Mouse (Mus musculus) lung, embryonic 16.5 days (tissue): ENCODE results near the gene Scamp5. TPM values are rescaled to one million over a fixed set of nuclear protein-coding genes. Genes with fewer than 3 reads are reported as not detected.
A peak's percentile ranks its signal among the peaks of the same experiment; 100 is the strongest.

ENCODE experiments used
- ATAC-seq: fragments of 200-750 bp; cut with Nextera tagmentation; 2 replicates; pipeline ENCODE4 v1.8.0; 2017; ENCODE audit warnings: low read depth, mild to moderate bottlenecking, moderate library complexity
- H3K27ac ChIP-seq: fragments of 300-500 bp; sonication (generic); 2 replicates; pipeline ENCODE4 v1.5.1; 2014; ENCODE audit warnings: mild to moderate bottlenecking, control low read depth, low read length
- H3K27me3 ChIP-seq: fragments of 300-500 bp; sonication (generic); 2 replicates; pipeline ENCODE4 v1.6.1; 2014; ENCODE audit warnings: low read depth, low read length, mixed read lengths; ENCODE audit not compliant: control insufficient read depth, insufficient read depth
- H3K36me3 ChIP-seq: fragments of 300-500 bp; sonication (generic); 2 replicates; pipeline ENCODE4 v1.6.1; 2014; ENCODE audit warnings: low read length; ENCODE audit not compliant: control insufficient read depth, insufficient read depth
- H3K4me1 ChIP-seq: fragments of 300-500 bp; sonication (generic); replicated peaks from 2 replicates; pipeline ENCODE4 v1.6.1; 2014; ENCODE audit warnings: low read length, mixed read lengths; ENCODE audit not compliant: control insufficient read depth, insufficient read depth
- H3K4me2 ChIP-seq: fragments of 300-500 bp; sonication (generic); 2 replicates; pipeline ENCODE4 v1.6.1; 2014; ENCODE audit warnings: low read depth, low read length, control low read depth
- H3K4me3 ChIP-seq: fragments of 300-500 bp; sonication (generic); 2 replicates; pipeline ENCODE4 v1.5.1; 2014; ENCODE audit warnings: mild to moderate bottlenecking, low read length, control low read depth
- H3K9ac ChIP-seq: fragments of 300-500 bp; sonication (generic); 2 replicates; pipeline ENCODE4 v1.6.1; 2014; ENCODE audit warnings: low read length, control low read depth
- H3K9me3 ChIP-seq: fragments of 300-500 bp; sonication (generic); 2 replicates; pipeline ENCODE4 v1.6.1; 2016; ENCODE audit warnings: low read length; ENCODE audit not compliant: control insufficient read depth
- WGBS: fragments of 180-500 bp; shearing (Covaris S2); extraction: QIAGEN DNeasy Blood & Tissue Kit; methylation state at CpG from one replicate; pipeline ENCODE4 v1.1.7; 2014; 5-methylcytosine and 5-hydroxymethylcytosine counted together
- polyA plus RNA-seq: library from polyadenylated mRNA; unstranded; fragments of >200 nt; fragmentation: Nextera tagmentation; extraction: Ambion mirVana; gene quantifications from 2 replicates; pipeline ENCODE4 v1.2.1, GENCODE M21; 2015

The Scamp5 gene
- polyA plus RNA-seq, 1 experiment from 2014 or later, result 7.0 TPM

GRCm38 (mm10) chr9:57501452-57501851, 33.6 kb upstream of the Scamp5 start:
- Histone ChIP-seq H3K9ac (no peak overlapping the region), H3K27me3 (peaks cover 66% of the 10 kb centered on the region), H3K4me3 (no peak overlapping the region), H3K27ac (no peak overlapping the region), H3K36me3 (no peaks in the 10 kb centered on the region), H3K4me2 (no peak overlapping the region), H3K4me1 (peaks cover 17% of the 10 kb centered on the region), H3K9me3 (no peaks in the 10 kb centered on the region)
- no peak for ATAC-seq
- WGBS, result 14% methylated on average over 13 of the region's 13 CpGs

- Histone ChIP-seq H3K4me2 (no peak overlapping the region), H3K27me3 (peaks cover 39% of the 10 kb centered on the region), H3K4me3 (no peak overlapping the region), H3K36me3 (no peaks in the 10 kb centered on the region), H3K27ac (no peak overlapping the region), H3K9ac (no peak overlapping the region), H3K4me1 (peaks cover 6% of the 10 kb centered on the region), H3K9me3 (no peaks in the 10 kb centered on the region)
- WGBS, result 59% methylated on average over 7 of the region's 7 CpGs
- ATAC-seq, result no peak
These were observed 30.7 kb upstream of the Scamp5 start for GRCm38 (mm10) chr9:57498536-57498935.

DNA sequence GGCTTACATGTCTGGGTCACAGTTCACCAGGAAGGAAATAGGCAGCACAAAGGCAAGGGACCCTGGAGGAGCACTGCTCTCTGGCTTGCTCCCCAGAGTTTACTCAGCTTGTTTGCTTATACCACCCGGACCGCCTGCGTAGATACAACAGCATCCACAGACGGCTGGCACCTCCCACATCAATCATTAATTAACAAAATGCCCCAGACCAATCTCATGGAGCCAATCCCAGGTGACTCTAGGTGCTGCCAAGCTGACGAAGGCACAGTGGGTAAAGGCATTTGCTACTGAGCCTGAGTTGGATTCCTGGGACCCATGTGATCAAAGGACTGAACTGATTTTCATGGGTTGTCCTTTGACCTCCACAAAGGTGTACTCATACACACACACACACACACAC, 29.4 kb upstream of the Scamp5 start:
- WGBS, result 35% methylated on average over 5 of the region's 5 CpGs
- no peak for ATAC-seq
- Histone ChIP-seq H3K4me2 (no peak overlapping the region), H3K9me3 (no peaks in the 10 kb centered on the region), H3K27ac (no peak overlapping the region), H3K36me3 (no peaks in the 10 kb centered on the region), H3K4me1 (no peaks in the 10 kb centered on the region), H3K27me3 (peaks cover 26% of the 10 kb centered on the region), H3K9ac (no peak overlapping the region), H3K4me3 (no peak overlapping the region)

DNA sequence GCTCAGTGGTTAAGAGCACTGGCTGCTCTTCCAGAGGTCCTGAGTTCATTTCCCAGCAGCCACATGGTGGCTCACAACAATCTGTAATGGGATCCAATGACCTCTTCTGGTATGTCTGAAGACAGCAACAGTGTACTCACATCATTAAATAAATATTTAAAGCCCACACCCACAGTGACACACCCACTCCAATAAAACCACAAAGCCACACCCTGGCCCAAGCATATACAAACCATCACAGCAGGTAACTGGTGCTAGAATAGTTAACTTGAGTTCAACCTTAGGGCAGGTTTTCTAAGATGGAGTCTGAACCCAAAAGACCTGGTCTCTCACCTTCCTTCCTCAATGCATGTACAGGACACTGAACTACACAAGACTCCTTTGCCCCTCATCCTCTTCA, 27.1 kb upstream of the Scamp5 start:
- Histone ChIP-seq H3K9me3 (no peaks in the 10 kb centered on the region), H3K36me3 (no peaks in the 10 kb centered on the region), H3K4me3 (no peak overlapping the region), H3K27ac (no peak overlapping the region), H3K9ac (no peak overlapping the region), H3K4me1 (no peaks in the 10 kb centered on the region), H3K4me2 (no peak overlapping the region), H3K27me3 (peaks cover 4% of the 10 kb centered on the region; the same call in 1 of the 2 replicates)
- ATAC-seq, result no peak

GRCm38 (mm10) chr9:57493532-57493931, 25.7 kb upstream of the Scamp5 start:
- WGBS, result 89% methylated on average over 2 of the region's 2 CpGs
- no peak overlapping the region for H3K4me3 ChIP-seq
- H3K9me3 ChIP-seq, result no peaks in the 10 kb centered on the region
- no peak for ATAC-seq
- no peak overlapping the region for H3K27ac ChIP-seq
- H3K9ac ChIP-seq, result no peak overlapping the region
- H3K4me2 ChIP-seq, result no peak overlapping the region
- H3K36me3 ChIP-seq, result no peaks in the 10 kb centered on the region
- no peaks in the 10 kb centered on the region for H3K27me3 ChIP-seq
- H3K4me1 ChIP-seq, result no peaks in the 10 kb centered on the region

- Histone ChIP-seq H3K36me3 (no peaks in the 10 kb centered on the region), H3K4me1 (no peaks in the 10 kb centered on the region), H3K9ac (no peak overlapping the region), H3K4me2 (no peak overlapping the region), H3K9me3 (no peaks in the 10 kb centered on the region), H3K4me3 (no peak overlapping the region), H3K27me3 (no peaks in the 10 kb centered on the region; the same call in 1 of the 2 replicates), H3K27ac (no peak overlapping the region)
- WGBS, result 58% methylated on average over 7 of the region's 7 CpGs
- no peak for ATAC-seq
These were observed 19.9 kb upstream of the Scamp5 start for GRCm38 (mm10) chr9:57487807-57488206.

DNA sequence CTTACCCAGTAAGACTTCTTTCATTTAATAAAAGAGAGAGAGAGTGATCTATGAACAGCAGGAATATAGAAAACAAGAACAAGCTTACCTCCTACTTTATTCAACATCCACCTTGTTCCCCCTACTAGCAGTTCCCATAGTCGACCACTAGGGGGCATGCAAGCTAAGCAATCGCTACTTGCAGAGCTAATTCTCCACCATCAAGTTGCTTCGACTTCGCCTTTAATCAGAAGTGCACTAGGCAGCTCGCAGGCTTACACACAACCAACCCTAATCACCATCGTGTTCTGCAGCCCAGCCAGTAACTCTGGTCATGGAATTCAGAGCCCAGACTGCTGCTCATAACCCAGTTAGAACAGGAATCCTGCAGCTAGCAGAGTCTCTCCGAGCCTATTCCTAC, 17.9 kb upstream of the Scamp5 start:
- H3K9ac ChIP-seq, result no peak overlapping the region
- H3K4me3 ChIP-seq, result no peak overlapping the region
- H3K4me2 ChIP-seq, result no peak overlapping the region
- H3K9me3 ChIP-seq, result no peaks in the 10 kb centered on the region
- no peaks in the 10 kb centered on the region for H3K4me1 ChIP-seq
- no peak overlapping the region for H3K27ac ChIP-seq
- ATAC-seq, result no peak; the same call in 1 of the 2 replicates
- 15% methylated on average over 7 of the region's 7 CpGs for WGBS
- H3K27me3 ChIP-seq, result no peaks in the 10 kb centered on the region; the same call in 1 of the 2 replicates
- H3K36me3 ChIP-seq, result no peaks in the 10 kb centered on the region

DNA sequence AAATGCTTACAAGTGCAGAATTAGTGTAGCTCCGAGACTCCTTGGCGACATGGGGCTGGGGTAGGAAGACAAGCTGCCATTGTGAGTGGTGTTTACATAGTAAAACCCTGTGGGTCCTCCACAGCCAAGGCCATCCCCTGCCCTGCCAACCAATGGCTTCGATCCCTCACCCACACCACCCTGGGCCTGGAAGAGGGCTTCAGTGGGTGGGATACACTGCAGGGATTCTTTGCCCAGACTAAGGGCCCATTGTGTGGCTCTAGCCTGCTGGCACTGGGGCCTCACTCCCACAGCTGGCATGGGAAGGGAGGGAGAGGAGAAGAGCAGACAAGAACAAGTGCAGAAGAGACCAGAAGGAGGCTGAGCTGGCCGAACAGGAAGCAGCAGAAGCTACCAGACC, 1.1 kb upstream of the Scamp5 start:
- Histone ChIP-seq H3K4me1 (peaks cover 7% of the 10 kb centered on the region), H3K4me2 (no peak overlapping the region), H3K27me3 (no peaks in the 10 kb centered on the region), H3K4me3 (no peak overlapping the region), H3K9ac (no peak overlapping the region), H3K9me3 (no peaks in the 10 kb centered on the region), H3K27ac (no peak overlapping the region), H3K36me3 (no peaks in the 10 kb centered on the region)
- ATAC-seq, result no peak
- 61% methylated on average over 4 of the region's 4 CpGs for WGBS

- H3K36me3 ChIP-seq, result no peaks in the 10 kb centered on the region
- H3K4me1 ChIP-seq, result peaks cover 7% of the 10 kb centered on the region
- ATAC-seq, result peak; percentile 26; the same call in 1 of the 2 replicates
- WGBS, result 1% methylated on average over 18 of the region's 18 CpGs
- H3K9ac ChIP-seq, result peak overlapping the region; percentile 66
- H3K4me3 ChIP-seq, result peak overlapping the region; percentile 70
- no peaks in the 10 kb centered on the region for H3K9me3 ChIP-seq
- H3K4me2 ChIP-seq, result peak overlapping the region; percentile 95
- H3K27ac ChIP-seq, result no peak overlapping the region
- no peaks in the 10 kb centered on the region for H3K27me3 ChIP-seq
These were observed 539 bp downstream of the Scamp5 start for GRCm38 (mm10) chr9:57467271-57467771.

DNA sequence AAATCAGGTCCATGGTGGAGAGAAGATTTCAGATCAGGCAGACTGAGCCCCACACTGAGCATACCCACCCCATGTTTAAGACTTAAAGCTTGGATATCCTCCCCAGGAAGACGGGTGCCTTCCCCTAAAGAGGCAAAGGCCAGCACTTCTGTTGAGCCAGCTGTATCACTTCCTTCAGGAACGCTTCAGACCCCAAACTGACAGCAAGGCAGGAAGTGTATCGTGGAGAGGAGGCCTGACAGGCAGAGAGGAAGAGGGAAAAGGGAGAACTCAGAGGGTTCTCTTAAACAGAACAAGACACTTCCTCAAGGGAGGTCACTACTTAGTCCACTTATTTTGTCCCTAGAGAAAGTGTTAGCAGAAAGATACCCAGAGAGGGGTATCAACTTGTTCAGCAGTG, 1.8 kb downstream of the Scamp5 start:
- Histone ChIP-seq H3K4me2 (no peak overlapping the region), H3K27ac (no peak overlapping the region)

More for the DNA sequence above, 1.8 kb downstream of the Scamp5 start:
- ATAC-seq, result no peak
- peaks cover 7% of the 10 kb centered on the region for H3K4me1 ChIP-seq
- H3K27me3 ChIP-seq, result no peaks in the 10 kb centered on the region
- no peak overlapping the region for H3K4me3 ChIP-seq
- no peaks in the 10 kb centered on the region for H3K9me3 ChIP-seq
- H3K36me3 ChIP-seq, result no peaks in the 10 kb centered on the region
- 31% methylated on average over 3 of the region's 3 CpGs for WGBS
- no peak overlapping the region for H3K9ac ChIP-seq
